Mouse (Mus musculus) spleen, postnatal 36 days (tissue): Measurements from ENCODE around the gene Axin1.
"Not testable (repeated sequence)": the region's sequence is repeated elsewhere in the genome, so short reads cannot be mapped to it uniquely, and the experiment has no call there.

ENCODE experiments used
- DNase-seq, 2 experiments: peaks; one replicate each; pipeline ENCODE4 v3.0.0; 2022; ENCODE audit warnings: low spot score in 2 of 2, mixed read lengths in 1 of 2

The Axin1 gene

DNA sequence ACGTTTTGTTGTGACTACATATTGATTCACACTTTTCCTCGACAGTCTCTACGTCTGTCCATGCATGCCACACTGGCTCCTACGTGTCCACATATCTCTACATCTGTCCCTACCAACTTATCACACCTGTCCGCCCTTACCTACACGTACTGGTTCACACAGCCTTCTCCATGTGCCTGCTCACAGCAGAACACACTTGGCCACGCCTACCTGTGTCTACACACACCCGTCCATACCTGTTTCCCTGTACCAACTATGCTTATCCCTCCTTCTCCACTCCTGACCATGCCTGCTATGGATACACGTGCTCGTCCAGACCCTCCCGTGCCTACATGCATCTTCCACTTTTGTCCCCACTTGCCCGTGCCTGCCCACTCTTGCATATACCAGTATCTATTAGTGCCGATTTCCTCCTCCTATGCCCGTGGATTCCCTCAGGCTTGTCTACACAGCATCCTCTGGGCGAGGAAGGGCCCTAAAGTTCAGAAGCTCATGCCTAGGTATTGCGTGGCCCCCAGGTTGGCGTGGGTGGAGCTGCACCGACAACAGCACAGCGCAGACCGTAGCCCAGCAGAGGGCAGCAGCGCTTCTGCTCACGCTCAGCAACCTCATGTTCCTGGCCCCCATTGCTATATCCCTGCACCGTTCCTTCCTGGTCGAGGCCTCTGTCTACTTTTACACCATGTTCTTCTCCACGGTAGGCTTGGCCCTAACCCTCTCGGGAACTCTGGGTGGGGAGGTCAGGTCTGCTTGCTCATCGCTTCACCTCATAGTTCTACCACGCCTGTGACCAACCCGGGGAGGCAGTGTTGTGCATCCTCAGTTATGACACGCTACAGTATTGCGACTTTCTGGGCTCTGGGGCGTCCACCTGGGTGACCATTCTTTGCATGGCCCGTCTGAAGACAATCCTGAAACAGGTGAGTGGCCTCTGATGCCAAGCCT is 18.4 kb upstream of the Axin1 start:
- DNase-seq, result peak; percentile 43 to 54

- DNase-seq, result no peak
These were observed 15.9 kb upstream of the Axin1 start for GRCm38 (mm10) chr17:26122431-26123140.

GRCm38 (mm10) chr17:26123267-26123684 is 15.2 kb upstream of the Axin1 start, which contains the start of gene Mrpl28:
Gene Mrpl28, plus strand, starts transcription at chr17:26123500.
- DNase-seq, result peak; percentile 82 to 88

GRCm38 (mm10) chr17:26124560-26124959 is 13.9 kb upstream of the Axin1 start:
- no peak for DNase-seq

GRCm38 (mm10) chr17:26125226-26125625 is 13.3 kb upstream of the Axin1 start:
- no peak for DNase-seq

DNA sequence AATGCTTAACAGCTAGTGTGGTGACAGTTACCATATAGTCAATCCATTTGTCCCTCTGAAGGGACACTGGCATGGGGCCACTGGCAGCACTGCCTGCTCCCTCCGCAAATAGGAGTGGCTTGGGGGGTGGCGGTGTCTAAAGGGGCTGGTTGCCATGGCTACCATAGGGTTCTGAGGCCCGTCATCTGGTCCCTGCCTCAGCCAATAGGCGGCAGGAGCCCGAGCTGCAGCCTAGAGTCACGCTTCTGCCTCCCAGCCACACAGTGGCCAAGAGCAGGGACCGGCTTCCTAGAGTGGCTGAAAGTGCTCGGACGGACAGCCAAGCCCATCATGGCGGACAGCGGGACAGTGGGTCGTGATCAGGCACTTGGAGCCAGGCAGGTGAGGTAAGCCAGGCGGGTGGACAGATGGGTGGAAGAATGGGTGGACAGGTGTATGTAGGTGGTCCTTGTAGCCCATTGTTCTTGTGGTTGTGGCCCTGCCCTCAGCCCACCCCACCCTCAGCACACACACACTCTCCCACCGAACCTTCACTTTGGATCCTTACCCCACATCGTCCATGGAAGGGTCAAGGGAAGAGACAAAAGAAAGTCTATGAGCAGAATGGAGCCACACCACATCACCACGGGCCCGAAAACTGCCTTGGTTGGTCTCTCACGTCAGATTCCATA is 7.3 kb upstream of the Axin1 start:
- no peak for DNase-seq

DNA sequence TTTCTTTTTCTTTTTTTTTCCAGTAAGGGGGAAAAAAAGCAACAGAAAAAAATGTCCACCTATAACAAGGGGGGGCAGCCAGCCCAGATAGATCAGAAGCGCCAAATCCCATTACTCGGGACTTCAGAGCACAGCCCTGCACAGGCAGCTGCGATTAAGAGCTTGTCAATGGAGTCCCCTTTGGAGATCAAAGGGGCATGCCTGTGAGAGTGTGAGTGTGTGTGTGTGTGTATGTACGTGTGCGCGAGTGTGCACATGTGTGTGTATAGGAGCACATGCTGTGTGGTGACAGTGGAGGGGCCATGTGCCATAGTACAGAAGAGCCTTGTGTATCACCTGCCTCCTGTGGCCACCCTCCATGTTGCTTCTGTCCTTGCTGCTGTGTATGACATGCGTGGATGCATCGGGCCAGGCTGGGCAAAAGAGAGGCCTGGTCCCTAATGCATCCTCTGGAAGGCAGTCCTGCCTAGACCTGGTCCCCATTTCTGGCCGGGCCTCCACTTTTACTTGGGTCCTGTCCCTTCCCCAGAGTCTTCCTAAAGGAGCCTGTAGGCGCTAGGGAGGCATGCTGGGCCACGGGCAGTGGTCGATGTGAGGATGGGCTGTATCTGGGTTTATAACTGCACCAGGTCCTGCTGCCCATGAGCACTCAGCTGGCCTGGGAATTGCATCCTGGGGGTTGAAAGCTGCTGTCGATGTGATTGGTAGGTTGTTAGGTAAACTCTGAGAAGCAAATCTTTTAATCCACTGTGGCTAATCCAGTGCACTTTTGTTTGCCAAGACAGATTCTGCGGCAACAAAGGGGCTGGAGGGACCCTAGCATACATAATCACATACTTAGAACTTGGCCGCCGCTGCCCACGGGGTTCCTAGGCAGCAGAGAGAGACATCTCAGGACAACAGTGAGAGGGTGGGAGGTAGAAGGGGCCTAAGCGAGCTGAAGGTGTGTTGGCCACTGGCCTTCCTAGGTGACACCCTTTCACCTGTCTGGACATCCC is 6.3 kb upstream of the Axin1 start:
- DNase-seq, result no peak

GRCm38 (mm10) chr17:26137106-26137750 is 1.3 kb upstream of the Axin1 start:
- DNase-seq, result no peak

- no peak for DNase-seq
These were observed 747 bp upstream of the Axin1 start for GRCm38 (mm10) chr17:26137751-26138130.

- peak; percentile 37 for DNase-seq
These were observed 453 bp downstream of the Axin1 start for GRCm38 (mm10) chr17:26138901-26139381.

DNA sequence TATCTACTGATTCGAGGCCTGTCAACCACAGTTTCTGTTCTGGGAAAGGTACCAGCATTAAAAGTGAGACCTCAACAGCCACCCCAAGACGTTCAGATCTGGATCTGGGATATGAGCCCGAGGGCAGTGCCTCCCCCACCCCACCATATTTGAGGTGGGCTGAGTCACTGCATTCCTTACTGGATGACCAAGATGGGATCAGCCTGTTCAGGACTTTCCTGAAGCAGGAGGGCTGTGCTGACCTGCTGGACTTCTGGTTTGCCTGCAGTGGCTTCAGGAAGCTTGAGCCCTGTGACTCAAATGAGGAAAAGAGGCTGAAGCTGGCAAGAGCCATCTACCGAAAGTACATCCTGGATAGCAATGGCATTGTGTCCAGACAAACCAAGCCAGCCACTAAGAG is 4.3 kb downstream of the Axin1 start:
- DNase-seq, result no peak

DNA sequence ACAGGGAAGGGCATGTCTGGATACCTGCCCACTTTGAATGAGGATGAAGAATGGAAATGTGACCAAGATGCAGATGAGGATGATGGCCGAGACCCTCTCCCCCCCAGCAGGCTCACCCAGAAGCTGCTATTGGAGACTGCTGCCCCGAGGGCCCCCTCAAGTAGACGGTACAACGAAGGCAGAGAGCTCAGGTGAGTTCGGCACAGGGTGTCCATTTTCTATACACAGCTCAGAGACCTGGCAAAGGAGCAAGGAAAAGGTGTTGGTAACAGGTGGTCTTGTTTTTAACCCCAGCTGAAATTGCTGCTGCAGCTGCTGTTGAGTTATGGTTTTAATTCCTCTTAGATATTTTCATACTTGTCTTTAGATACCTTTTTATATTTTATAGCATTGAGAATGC is 4.9 kb downstream of the Axin1 start:
- DNase-seq, result no peak

- DNase-seq, result no peak
These were observed 10.6 kb downstream of the Axin1 start for GRCm38 (mm10) chr17:26149056-26149455.

- DNase-seq, result no peak
These were observed 13.6 kb downstream of the Axin1 start for GRCm38 (mm10) chr17:26151886-26152630.

- no peak for DNase-seq
These were observed 24.2 kb downstream of the Axin1 start for GRCm38 (mm10) chr17:26162736-26163135.

- DNase-seq, result peak; percentile 82 to 85
These were observed 29.6 kb downstream of the Axin1 start for GRCm38 (mm10) chr17:26168039-26168438.

GRCm38 (mm10) chr17:26175248-26175647 is 36.8 kb downstream of the Axin1 start:
- DNase-seq, result not testable (repeated sequence)

GRCm38 (mm10) chr17:26178611-26179010 is 40.1 kb downstream of the Axin1 start:
- no peak for DNase-seq

- DNase-seq, result no peak
These were observed 42.7 kb downstream of the Axin1 start for GRCm38 (mm10) chr17:26181179-26181578.

- no peak for DNase-seq
These were observed 49.1 kb downstream of the Axin1 start for GRCm38 (mm10) chr17:26187592-26187991.
